Mouse (Mus musculus) myocyte (in vitro differentiated cells): ENCODE measurements around the gene Rtn2.

Experiments
- CEBPB ChIP-seq: IDR thresholded peaks from 2 replicates; pipeline ENCODE4 v1.6.1; 2011; ENCODE audit warnings: mild to moderate bottlenecking, moderate library complexity; ENCODE audit not compliant: poor library complexity, insufficient read depth, severe bottlenecking
- E2F4 ChIP-seq: IDR thresholded peaks from one replicate; pipeline ENCODE4 v1.6.1; 2011; ENCODE audit warnings: mild to moderate bottlenecking, control low read depth, moderate library complexity; ENCODE audit not compliant: insufficient read depth
- MAX ChIP-seq: IDR thresholded peaks from one replicate; pipeline ENCODE4 v1.6.1; 2011; ENCODE audit warnings: low read depth, mild to moderate bottlenecking, control low read depth
- MYOD1 ChIP-seq, 3 experiments: IDR thresholded peaks; one replicate each; pipeline ENCODE4 v1.6.1; 2011; ENCODE audit warnings: control low read depth in 2 of 3, low read depth in 2 of 3, mild to moderate bottlenecking in 2 of 3, moderate library complexity in 1 of 3; ENCODE audit not compliant: insufficient read length in 2 of 3, control insufficient read depth in 1 of 3
- MYOG ChIP-seq, 3 experiments: IDR thresholded peaks; one replicate each; pipeline ENCODE4 v1.6.1; 2011; ENCODE audit warnings: control low read depth in 2 of 3, low read depth in 2 of 3, mild to moderate bottlenecking in 2 of 3; ENCODE audit not compliant: insufficient read length in 2 of 3, control insufficient read depth in 1 of 3, insufficient read depth in 1 of 3
- POLR2A ChIP-seq: IDR thresholded peaks from one replicate; pipeline ENCODE4 v1.6.1; 2011; ENCODE audit warnings: low read depth, mild to moderate bottlenecking, control low read depth, moderate library complexity; ENCODE audit not compliant: insufficient read length
- POLR2AphosphoS2 ChIP-seq: IDR thresholded peaks from one replicate; pipeline ENCODE4 v1.6.1; 2011; ENCODE audit warnings: low read depth, control low read depth; ENCODE audit not compliant: insufficient read length
- REST ChIP-seq: IDR thresholded peaks from one replicate; pipeline ENCODE4 v1.6.1; 2011; ENCODE audit warnings: mild to moderate bottlenecking, control low read depth, moderate library complexity; ENCODE audit not compliant: insufficient read depth, insufficient read length
- SRF ChIP-seq: IDR thresholded peaks from one replicate; pipeline ENCODE4 v1.6.1; 2011; ENCODE audit warnings: low read depth; ENCODE audit not compliant: control insufficient read depth, insufficient read length
- TCF12 ChIP-seq: IDR thresholded peaks from one replicate; pipeline ENCODE4 v1.6.1; 2011; ENCODE audit warnings: mild to moderate bottlenecking, control low read depth; ENCODE audit not compliant: poor library complexity, insufficient read depth, severe bottlenecking
- TCF3 ChIP-seq: IDR thresholded peaks from one replicate; pipeline ENCODE4 v1.6.1; 2011; ENCODE audit warnings: low read depth, control low read depth; ENCODE audit not compliant: insufficient read length
- USF1 ChIP-seq: IDR thresholded peaks from one replicate; pipeline ENCODE4 v1.6.1; 2011; ENCODE audit warnings: low read depth, mild to moderate bottlenecking, control low read depth, moderate library complexity

GRCm38 (mm10) chr7:19300501-19301421 is 18.3 kb downstream of the Rtn2 start:
- no peak for TF ChIP-seq USF1
- TF ChIP-seq POLR2A = no peak
- no peak for TF ChIP-seq MYOG (IDR thresholded peaks at IDR 0.05; ENCODE audit: control insufficient read depth in 1 of 3, insufficient read depth in 1 of 3, insufficient read length in 2 of 3, low read depth in 2 of 3)
- TF ChIP-seq MAX = no peak
- TF ChIP-seq E2F4 = no peak
- TF ChIP-seq TCF3 = no peak
- no peak for TF ChIP-seq CEBPB
- no peak for TF ChIP-seq TCF12
- no peak for TF ChIP-seq SRF
- no peak for TF ChIP-seq MYOD1 (IDR thresholded peaks at IDR 0.05; ENCODE audit: control insufficient read depth in 1 of 3, insufficient read length in 2 of 3, low read depth in 2 of 3)
- no peak for TF ChIP-seq REST
- no peak for TF ChIP-seq POLR2AphosphoS2
